Mouse (Mus musculus) kidney, postnatal 36 days (tissue): Measurements from ENCODE around the gene Fam205a2.
"Not testable (repeated sequence)": the region's sequence is repeated elsewhere in the genome, so short reads cannot be mapped to it uniquely, and the experiment has no call there.

Experiments
- DNase-seq, 2 experiments: peaks; one replicate each; pipeline ENCODE4 v3.0.0; 2021 to 2022; ENCODE audit warnings: mixed read lengths in 2 of 2

Fam205a2 gene

GRCm38 (mm10) chr4:42528075-42528474, at the start of gene Fam205a2:
Fam205a2 (minus strand) TSS chr4:42528175.
- DNase-seq: not testable (repeated sequence)
